Mouse (Mus musculus) spleen, adult 2 months (tissue): ENCODE results near the gene Sim1.

Source experiments
- CTCF ChIP-seq: fragments of 200-500 bp; IDR thresholded peaks from 2 replicates; pipeline ENCODE4 v1.5.1; 2011; ENCODE audit warnings: mild to moderate bottlenecking, inconsistent platforms; ENCODE audit not compliant: insufficient read depth, insufficient read length, insufficient replicate concordance; ENCODE audit errors: extremely low read depth
- POLR2A ChIP-seq: fragments of 200-500 bp; IDR thresholded peaks from 2 replicates; pipeline ENCODE4 v1.6.1; 2011; ENCODE audit warnings: low read depth, low read length, inconsistent platforms

- no peak for TF ChIP-seq CTCF
- no peak for TF ChIP-seq POLR2A
Observed at GRCm38 (mm10) chr10:51023308-51024279, 129.0 kb downstream of the Sim1 start.
